Mouse (Mus musculus) brain, embryonic 18.5 days (tissue): Measurements from ENCODE around the gene Gm5930.
"Not testable (repeated sequence)": the region's sequence is repeated elsewhere in the genome, so short reads cannot be mapped to it uniquely, and the experiment has no call there.

Experiments
- DNase-seq: peaks from one replicate; pipeline ENCODE4 v3.0.0-alpha.2; 2012; ENCODE audit warnings: low read depth, low spot score

The Gm5930 gene

DNA sequence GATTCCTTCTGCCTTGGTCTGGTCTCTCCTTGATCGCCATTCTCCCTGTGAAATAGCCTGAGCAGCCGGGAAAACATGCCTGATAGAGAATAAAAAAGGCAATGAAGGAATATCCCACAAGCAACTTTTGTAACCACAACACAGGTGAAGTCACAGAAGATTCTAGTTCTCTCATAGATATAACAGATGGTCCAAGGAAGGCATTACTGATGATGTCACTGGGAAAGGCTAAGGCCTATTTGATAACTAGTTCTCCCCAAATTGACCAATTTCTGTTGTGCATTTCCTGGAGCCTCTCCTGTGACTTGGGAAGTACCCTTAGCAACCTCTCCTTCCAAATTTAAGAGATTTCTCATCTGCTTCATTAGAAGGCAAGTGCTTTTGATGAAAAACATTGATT, at the start of gene Gm5930:
Gm5930 (minus strand) TSS at position 101 of the 400 bp plus-strand sequence.
- not testable (repeated sequence) for DNase-seq

DNA sequence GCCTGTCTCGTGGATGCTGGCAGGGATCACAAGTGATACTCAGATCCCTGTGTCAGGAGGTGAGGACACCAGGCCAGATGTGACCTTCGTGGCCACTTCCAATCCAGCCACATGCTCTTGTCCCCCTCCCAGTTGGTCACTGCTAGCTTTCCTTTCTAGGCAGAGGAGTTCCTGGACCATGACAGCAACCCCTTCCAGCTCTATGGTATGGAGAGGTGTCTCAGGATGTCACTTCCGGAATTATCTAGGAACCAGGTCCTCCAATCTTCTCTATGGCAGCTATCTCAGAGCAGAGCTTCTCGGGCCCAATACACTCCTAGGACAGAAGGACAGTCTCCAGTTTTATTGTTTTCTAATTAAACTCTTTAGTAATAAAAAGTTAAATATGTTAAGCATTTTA, 45.8 kb upstream of the Gm5930 start:
- DNase-seq: not testable (repeated sequence)

DNA sequence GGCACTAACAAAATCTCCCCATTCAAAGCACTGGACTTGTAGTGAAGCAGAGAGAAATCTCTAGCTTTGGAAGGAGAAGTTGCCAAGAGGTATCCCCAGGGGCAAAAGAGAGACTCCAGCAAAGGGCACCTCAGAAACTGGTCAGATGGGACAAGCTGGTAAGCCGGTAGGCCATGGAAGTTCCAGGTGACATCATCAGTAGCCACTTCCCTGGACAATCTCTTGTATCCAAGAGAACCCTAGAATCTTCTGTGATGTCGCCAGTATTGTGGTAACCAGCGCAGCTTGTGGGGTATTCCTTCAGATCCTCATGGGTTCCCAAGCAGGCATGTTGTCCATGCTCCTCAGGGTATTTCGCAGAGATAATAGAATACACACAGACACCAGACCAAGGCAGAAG, 26.7 kb upstream of the Gm5930 start, which contains the start of gene Gm8229:
Gm8229 (plus strand) TSS at position 301 of the 400 bp plus-strand sequence.
- not testable (repeated sequence) for DNase-seq

DNA sequence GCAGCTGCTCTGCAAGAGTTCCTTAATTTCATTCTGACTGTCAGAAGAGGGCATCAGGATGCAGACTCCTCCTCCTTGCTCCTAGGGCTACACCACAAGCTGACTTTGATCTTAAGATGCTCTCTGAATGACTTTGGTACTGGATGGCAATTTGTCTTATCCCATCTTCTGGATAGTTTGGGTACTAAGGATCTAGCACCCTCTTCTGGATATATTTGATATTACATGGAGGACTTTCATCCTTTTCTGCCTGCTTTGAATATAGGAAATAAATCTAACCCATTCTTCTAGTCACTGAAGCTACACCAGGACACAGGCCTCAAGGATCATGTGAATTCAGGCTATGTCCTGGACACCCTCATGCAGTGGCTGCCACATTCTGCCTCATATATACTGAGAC, 23.9 kb upstream of the Gm5930 start:
- DNase-seq: not testable (repeated sequence)

DNA sequence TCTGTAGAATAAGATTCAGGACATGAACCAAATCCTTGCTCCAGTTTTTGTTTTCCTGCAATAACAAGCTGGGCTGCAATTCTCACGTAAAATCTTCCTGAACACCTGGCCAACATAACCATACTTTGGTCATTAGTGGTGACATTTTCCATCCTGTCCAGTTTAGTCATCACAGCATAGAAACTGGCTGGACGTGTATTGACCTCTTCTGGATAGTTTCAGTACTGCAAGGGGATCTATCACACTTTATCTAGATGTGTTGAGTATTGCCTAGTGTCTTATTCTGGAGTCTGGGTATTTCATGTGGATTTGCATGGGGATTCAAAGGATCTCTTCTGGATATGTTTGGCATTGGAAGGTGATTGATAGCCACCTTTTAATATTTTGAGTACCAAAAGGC, 23.0 kb upstream of the Gm5930 start:
- not testable (repeated sequence) for DNase-seq

DNA sequence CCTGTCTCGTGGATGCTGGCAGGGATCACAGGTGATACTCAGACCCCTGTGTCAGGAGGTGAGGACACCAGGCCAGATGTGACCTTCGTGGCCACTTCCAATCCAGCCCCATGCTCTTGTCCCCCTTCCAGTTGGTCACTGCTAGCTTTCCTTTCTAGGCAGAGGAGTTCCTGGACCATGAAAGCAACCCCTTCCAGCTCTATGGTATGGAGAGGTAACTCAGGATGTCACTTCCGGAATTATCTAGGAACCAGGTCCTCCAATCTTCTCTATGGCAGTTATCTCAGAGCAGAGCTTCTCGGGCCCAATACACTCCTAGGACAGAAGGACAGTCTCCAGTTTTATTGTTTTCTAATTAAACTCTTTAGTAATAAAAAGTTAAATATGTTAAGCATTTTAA, 26.3 kb downstream of the Gm5930 start:
- DNase-seq: not testable (repeated sequence)

DNA sequence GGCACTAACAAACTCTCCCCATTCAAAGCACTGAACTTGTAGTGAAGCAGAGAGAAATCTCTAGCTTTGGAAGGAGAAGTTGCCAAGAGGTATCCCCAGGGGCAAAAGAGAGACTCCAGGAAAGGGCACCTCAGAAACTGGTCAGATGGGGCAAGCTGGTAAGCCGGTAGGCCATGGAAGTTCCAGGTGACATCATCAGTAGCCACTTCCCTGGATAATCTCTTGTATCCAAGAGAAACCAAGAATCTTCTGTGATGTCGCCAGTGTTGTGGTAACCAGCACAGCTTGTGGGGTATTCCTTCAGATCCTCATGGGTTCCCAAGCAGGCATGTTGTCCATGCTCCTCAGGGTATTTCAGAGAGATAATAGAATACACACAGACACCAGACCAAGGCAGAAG, 53.1 kb downstream of the Gm5930 start, which contains the start of gene Gm8220:
Gm8220 (plus strand) TSS at position 301 of the 400 bp plus-strand sequence.
- not testable (repeated sequence) for DNase-seq
